Mouse (Mus musculus) WW6 (cell line): ENCODE results near the gene Oma1.

Experiments used
- DNase-seq: peaks from one replicate; pipeline ENCODE4 v3.0.0-alpha.2; 2013; ENCODE audit warnings: low read depth, low spot score

The Oma1 gene

GRCm38 (mm10) chr4:103357457-103357856 is 43.8 kb downstream of the Oma1 start:
- no peak for DNase-seq

- DNase-seq: no peak
These were observed 45.4 kb downstream of the Oma1 start for GRCm38 (mm10) chr4:103358941-103359448.

GRCm38 (mm10) chr4:103382171-103382570 is 68.6 kb downstream of the Oma1 start:
- DNase-seq: no peak

GRCm38 (mm10) chr4:103385031-103385430 is 71.4 kb downstream of the Oma1 start:
- no peak for DNase-seq

- DNase-seq: no peak
These were observed 72.5 kb downstream of the Oma1 start for GRCm38 (mm10) chr4:103385835-103386787.

- DNase-seq: no peak
These were observed 73.7 kb downstream of the Oma1 start for GRCm38 (mm10) chr4:103387292-103387691.

- DNase-seq: no peak
These were observed 75.0 kb downstream of the Oma1 start for GRCm38 (mm10) chr4:103388530-103389178.

- no peak for DNase-seq
These were observed 76.0 kb downstream of the Oma1 start for GRCm38 (mm10) chr4:103389583-103389982.

- DNase-seq: no peak
These were observed 76.9 kb downstream of the Oma1 start for GRCm38 (mm10) chr4:103390499-103390898.

- DNase-seq: no peak
These were observed 81.5 kb downstream of the Oma1 start for GRCm38 (mm10) chr4:103395066-103395465.

- no peak for DNase-seq
These were observed 82.3 kb downstream of the Oma1 start for GRCm38 (mm10) chr4:103395905-103396304.

- no peak for DNase-seq
These were observed 83.3 kb downstream of the Oma1 start for GRCm38 (mm10) chr4:103396876-103397275.

- no peak for DNase-seq
These were observed 89.0 kb downstream of the Oma1 start for GRCm38 (mm10) chr4:103402581-103402980.

- DNase-seq: no peak
These were observed 91.7 kb downstream of the Oma1 start for GRCm38 (mm10) chr4:103405321-103405720.

GRCm38 (mm10) chr4:103410217-103410799 is 96.7 kb downstream of the Oma1 start:
- DNase-seq: no peak
